ENCODE assay signal across 8 mouse cellular contexts in genomic region chr8:18388353-18388752, GRCm38 (mm10).
DNase-seq lines count a peak whose midpoint lies in the region; TF ChIP-seq lines count a peak whose summit lies in the region.

No protein-coding gene starts in this region.

- TF ChIP-seq CTCF in brain, embryonic 14.5 days (IDR thresholded peaks at IDR 0.05; ENCODE audit: borderline replicate concordance, extremely low read depth, insufficient read depth, insufficient read length), result peak; percentile 78
- TF ChIP-seq CTCF in embryonic fibroblast, embryonic 13.5 days (IDR thresholded peaks at IDR 0.05; ENCODE audit: borderline replicate concordance, insufficient read depth, low read length), result peak; percentile 48

- TF ChIP-seq POLR2A in brain, embryonic 14.5 days (IDR thresholded peaks at IDR 0.05; ENCODE audit: borderline replicate concordance, extremely low read depth, insufficient read depth, insufficient read length, poor library complexity, severe bottlenecking), result no peak
- no peak for TF ChIP-seq POLR2A in embryonic fibroblast, embryonic 13.5 days (IDR thresholded peaks at IDR 0.05; ENCODE audit: low read depth, low read length)

- DNase-seq in thymus, postnatal 25 days, result peak; percentile 1
- DNase-seq in thymus, adult 18-20 months, result no peak
- DNase-seq in brain, embryonic 14.5 days (ENCODE audit: low read depth), result peak; percentile 72
- DNase-seq in kidney, postnatal 10 days, result peak; percentile 54
- peak; percentile 11 for DNase-seq in lung, postnatal 14 days
- DNase-seq in right cerebral cortex, postnatal 25 days, result peak; percentile 21
- no peak for DNase-seq in spleen, postnatal 36 days (ENCODE audit: low spot score in 2 of 2)

- H3K27ac ChIP-seq in embryonic fibroblast, embryonic 13.5 days (ENCODE audit: insufficient read depth, low read length), result no peak overlapping the region

- no peaks in the 10 kb centered on the region for H3K4me1 ChIP-seq in embryonic fibroblast, embryonic 13.5 days (ENCODE audit: control insufficient read depth, insufficient read depth, low read length)

- H3K4me3 ChIP-seq in embryonic fibroblast, embryonic 13.5 days (ENCODE audit: insufficient read depth, low read length), result no peak overlapping the region

Comparison
In these comparisons a context has a peak if more than half of its experiments do, and no peak if none do; other contexts are left out.
1. DNase-seq: peak in thymus, postnatal 25 days (single experiment), brain, embryonic 14.5 days (single experiment), kidney, postnatal 10 days (single experiment), lung, postnatal 14 days (single experiment) and right cerebral cortex, postnatal 25 days (single experiment); none in thymus, adult 18-20 months (0 of 2) and spleen, postnatal 36 days (0 of 2).